Mouse (Mus musculus): ENCODE data around the gene Alg9.
"Not testable (repeated sequence)": the region's sequence is repeated elsewhere in the genome, so short reads cannot be mapped to it uniquely, and the experiment has no call there.

The Alg9 gene

DNA sequence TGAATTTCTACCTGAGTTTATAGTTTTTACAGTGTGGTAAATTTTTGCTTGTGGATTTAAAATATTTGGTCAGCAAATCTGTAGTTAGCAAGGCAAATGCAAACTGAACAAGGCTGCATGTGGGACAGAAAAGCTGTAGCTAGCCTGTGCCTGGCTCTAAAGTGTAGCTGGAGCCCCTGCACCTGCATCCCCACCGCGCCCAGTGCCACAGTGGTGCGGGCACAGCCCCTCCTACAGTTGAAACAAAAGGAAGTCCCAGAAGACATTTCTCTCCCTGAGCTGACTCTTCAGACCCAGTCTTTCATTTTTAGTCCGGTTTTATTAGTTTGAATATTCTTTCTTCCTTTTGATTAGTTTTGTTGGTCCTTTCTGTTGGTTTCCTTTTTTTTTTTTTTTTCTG, 40.8 kb downstream of the Alg9 start:
- in situ Hi-C loops (cut with MboI, MseI) = no loop called here

DNA sequence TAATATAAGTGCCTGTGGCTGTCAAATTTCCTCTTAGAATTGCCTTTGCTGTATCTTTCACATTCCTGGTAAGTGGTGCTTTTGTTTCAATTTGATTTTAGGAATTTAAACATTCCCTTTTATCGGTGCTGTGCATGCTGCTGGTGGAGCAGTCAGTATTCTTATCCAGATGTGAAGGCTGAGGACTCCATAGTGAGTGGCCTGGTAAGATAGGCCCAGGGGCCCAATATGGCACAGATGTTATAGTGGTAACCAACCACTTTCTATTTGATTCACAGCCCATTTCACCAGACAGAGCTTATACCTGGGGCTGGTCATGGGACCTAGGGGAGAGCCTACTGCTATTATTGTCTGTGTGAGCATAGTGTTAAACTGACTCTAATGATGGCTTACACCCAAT, 41.7 kb downstream of the Alg9 start:
- in situ Hi-C loops (cut with MboI, MseI) = no loop called here

DNA sequence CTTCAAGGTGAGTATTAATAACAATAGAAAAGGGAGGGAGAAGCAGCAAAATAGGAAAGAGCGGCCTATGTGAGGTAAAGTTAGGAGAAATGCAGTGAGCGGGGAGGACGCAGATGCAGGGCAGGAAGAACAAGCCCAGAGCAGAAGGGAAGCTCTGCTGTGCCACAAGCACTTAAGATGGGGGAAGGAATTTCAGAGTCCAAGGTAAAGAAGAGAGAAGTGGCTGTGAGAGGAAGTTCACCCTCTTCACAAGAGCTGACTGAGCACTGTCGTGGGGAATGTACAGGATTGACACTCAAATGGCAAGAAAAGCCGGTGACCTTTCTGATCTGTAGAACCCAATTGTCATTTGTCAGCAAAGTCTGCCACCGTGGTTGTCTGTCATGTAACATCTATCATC, 43.2 kb downstream of the Alg9 start:
- in situ Hi-C loops (cut with MboI, MseI) = no loop called here

DNA sequence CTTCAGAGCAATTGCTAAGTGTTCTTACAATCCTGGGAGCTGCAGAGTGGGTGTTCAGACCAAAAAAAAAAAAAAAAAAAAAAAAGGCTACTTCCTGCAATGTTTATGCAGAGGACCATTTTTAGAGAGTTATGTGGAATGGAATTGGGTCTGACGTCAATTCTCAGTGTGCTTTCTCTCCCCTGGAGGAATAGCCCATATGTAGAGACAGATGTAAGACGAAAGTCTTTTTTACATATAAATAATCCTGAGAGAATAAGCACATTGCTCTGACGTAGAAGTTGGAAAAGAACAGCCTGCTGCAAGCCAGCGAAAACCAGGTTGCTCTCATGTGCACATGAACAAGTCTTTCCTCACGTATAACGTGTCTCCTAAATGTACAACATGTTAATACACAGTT, 44.9 kb downstream of the Alg9 start:
- in situ Hi-C loops (cut with MboI, MseI) = no loop called here

DNA sequence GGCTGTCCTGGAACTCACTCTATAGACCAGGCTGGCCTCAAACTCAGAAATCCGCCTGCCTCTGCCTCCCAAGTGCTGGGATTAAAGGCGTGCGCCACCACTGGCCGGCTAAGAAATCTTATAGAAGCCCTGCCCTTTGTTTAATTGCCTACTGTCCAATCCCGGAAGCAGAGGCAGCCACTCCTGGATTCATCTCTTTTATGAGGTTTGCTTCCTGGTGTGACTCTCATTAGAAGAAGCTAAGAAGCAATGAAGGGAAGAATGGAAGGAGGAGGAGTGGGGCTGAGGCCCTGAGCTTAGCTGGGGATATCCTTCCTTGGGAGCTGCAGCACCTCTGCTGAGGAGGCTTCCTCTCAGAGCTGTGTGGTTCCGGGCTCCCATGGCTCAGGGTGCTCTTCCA, 46.8 kb downstream of the Alg9 start:
- in situ Hi-C loops (cut with MboI, MseI) = no loop called here

DNA sequence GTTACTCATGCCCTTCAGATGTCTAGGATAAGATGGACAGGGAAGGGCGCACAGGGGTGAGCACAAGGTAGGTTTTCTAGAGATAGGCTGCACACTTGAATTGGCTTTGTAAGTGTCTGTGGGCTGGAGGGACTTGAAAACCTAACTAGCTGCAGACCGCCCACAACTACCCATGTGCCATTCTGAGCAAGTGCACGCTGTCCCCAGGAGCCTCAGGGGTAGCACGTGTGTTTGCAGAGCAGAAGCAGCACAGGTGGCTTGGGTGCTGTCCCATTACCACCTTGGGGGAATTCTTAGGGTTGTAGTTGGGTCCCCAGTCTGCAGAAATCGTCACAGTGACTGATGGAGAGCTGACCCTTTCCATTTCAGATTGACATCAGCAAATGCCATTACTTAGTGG, 47.4 kb downstream of the Alg9 start:
- in situ Hi-C loops (cut with MboI, MseI) = no loop called here

DNA sequence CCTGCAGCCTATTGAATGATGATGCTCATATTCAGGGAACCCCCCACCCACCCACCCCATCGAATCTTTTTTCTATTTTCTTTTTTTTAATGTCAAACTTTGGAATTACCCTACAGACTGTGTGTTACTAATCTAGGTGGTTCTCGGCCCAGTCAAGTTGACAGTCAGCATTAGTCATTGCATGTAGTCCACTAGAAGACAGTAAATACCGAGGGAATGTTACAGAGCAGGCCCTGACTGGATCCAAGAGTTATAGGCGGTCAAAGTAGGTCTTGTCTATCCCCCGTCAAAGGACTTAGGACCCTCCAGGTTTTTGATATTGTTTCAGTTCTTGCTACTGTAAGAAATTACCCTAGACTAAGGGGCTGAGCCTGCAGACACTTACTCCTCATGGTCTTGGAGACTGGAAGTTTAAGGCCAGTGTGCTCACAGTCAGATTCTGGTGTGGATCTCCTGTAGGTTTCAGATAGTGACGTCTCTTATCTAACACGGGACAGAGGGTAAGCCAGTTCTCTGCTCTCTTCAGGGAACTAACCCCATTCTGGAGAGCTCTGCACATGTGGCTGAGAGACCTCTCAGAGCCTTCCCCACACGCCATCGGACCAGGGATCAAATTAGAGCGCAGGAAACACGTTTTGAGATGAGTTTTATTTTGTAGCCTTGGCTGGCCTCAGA, 49.1 kb downstream of the Alg9 start:
- in situ Hi-C loops (cut with MboI, MseI) = no loop called here

DNA sequence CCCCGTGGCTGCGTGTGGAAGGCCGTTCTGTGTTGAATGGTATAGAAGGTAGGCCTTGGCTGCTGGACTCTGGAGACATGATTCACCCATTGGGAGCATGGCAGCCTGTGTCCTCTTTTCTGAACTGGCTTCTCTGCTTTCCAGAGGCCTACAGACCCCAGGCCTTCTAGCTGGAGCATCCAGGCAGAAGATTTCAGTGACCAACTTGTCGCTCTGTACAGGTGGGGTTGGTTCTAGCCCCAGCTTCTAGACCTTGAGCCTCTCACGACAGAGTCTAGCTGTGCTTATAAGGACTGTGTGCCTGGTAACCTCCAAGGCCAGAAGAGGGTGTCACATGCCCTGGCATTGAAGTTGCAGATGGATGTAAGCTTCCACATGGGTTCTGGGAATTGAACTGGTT, 56.7 kb downstream of the Alg9 start:
- in situ Hi-C loops (cut with MboI, MseI) = no loop called here

DNA sequence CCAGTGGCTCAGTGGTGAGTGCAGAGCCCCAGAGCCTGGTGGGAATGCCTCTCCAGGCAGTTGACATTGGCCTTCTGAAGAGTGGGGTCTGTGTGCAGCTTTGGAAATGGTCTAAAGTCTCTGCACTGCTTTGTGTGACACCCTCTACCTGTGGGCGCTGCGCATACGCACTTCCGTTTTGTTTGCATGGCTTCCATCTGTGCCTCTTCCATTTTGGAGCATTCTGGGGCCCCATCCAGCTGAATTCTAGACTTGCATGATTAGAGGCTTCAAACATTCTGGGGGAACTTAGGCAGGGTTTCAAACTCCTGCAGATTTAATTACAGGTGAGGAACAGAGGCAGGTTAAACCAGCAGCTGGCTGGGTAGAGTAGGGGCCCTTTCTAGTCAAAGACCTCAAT, 57.3 kb downstream of the Alg9 start:
- in situ Hi-C loops (cut with MboI, MseI) = no loop called here

DNA sequence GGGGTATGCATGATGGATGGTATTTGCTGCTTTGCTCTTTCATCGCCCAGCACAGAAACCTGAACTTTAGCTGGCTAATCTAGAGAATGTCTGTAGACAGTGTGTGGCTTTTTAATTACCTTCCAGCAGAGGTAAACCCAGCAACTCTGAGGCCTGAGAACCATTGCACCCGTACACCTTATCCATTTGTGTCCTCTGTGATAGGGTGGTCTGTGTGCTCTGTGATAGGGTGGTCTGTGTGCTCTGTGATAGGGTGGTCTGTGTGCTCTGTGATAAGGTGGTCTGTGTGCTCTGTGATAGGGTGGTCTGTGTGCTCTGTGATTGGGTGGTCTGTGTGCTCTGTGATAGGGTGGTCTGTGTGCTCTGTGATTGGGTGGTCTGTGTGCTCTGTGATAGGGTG, 57.8 kb downstream of the Alg9 start:
- in situ Hi-C loops (cut with MboI, MseI) = not testable (repeated sequence)

DNA sequence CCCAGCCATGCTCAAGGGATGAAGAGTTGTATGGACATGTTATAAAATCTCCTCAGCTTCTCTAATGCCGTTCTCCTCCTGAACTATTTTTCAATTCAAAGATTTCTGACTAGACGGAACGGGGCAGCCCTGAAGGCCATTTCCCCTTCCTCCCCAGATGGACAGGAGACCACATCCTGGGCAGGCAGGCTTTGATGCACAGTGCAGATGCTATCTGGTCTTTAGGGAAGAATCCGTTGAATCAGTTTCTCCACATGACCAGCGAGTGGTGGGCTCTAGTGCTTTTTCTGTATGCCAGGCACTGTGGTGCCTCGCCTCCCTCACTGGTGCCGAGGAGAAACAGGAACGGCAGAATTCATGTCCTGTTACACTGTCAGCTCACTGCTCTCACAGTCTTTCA, 59.0 kb downstream of the Alg9 start:
- in situ Hi-C loops (cut with MboI, MseI) = no loop called here

DNA sequence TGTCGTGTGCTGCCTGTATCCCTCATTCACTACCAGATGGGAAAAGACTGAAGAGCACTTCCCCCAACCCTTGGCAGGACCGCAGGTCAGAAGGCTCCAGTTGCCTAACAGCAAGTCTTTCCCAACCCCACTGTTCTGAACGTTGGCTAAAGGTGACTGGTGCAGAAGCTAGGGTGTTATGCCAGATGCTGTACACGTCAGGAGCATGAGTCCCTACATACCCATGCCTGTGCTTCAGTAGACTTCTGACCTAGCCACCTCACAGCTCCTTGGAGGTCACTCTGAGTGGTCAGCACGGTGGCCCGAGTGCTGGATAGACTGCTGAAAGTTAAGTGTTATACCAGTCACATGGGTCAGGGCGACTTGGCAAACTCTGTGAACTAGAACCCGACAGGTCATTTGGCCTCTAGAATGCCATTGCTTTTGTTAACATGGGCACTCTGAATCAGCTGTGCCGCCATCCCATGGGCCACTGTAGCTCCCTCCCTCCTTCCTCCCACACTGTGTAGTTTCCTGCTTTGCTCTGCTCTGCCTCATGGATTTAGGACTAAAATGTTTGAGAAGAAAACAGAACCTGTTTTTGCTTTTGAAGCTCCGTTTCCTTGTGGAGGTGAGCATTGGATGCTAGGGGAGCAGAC, 60.4 kb downstream of the Alg9 start:
- in situ Hi-C loops (cut with MboI, MseI) = no loop called here

DNA sequence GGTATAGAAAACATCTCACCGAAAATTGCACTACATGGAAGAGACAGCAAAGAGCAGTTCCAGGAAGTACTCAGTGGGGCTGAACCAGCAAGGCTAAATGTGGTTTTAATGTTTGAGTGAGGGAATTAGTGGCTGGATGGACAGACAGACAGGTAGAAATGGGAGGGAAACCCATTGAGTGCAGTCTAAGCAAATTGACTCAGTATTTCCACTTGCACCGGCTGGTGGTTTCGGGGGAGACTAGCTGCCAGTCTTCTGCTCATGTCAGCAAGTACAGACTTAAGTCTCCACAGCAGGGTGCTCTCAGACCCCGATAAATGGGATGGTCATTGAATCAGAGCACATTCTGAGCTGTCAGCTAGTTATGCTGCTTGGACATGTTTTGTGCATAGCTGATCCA, 61.3 kb downstream of the Alg9 start:
- in situ Hi-C loops (cut with MboI, MseI) = no loop called here

DNA sequence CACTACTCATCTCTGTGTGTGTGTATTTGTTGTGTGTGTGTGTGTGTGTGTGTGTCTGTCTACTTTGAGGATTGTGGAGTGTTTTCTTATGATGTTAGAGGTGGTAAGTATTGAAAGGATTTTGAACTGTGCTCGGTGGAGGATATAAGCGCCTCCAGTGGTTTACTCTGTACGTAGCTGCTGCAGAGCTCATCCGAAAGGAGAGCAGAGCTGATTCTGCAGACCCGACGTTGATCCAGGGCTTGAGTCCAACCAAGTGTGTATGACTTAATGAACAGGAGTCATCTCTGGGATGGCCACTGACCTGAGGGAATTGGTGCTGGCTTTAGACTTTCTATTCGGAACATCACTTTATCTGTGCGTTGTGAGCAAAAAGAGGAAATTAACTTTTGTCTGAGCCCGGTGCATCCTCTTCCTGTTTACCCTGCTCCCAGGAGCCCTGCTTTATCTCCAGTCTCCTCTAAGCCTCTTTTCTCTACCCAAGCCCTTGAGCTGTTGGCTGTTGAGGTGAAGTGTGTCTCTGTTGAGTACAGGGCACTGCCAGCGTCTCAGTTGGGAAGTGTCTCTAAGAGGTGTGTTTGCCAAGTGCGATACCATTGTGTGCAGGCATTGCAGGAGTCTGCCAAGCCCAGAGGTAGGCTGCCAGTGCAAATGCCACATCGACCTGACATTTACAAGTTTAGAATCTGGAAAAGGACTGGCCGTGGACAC, 66.4 kb downstream of the Alg9 start:
- in situ Hi-C loops (cut with MboI, MseI) = no loop called here

DNA sequence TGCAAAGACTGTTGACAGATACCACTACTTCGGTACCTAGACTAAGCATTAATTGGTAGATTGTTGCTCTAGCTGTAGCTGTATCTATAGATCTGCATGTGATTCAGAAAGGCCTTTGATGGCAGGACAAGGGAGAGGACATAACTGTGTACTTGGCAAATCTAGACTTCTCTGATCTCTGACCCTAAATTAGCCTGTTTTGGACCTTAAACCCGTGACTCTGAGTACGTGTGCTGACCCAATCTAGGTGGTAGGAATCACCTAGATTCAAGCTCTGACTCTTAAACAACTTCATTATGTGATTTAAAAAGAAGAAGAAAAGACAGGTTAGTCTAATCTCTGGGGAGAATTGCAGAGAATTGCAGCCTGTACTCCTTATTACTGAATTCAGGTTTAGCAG, 70.3 kb downstream of the Alg9 start, which contains the start of gene Ppp2r1b:
Gene Ppp2r1b, plus strand, starts transcription at position 221 of the 400 bp plus-strand sequence.
- in situ Hi-C loops (cut with MboI, MseI) = no loop called here

DNA sequence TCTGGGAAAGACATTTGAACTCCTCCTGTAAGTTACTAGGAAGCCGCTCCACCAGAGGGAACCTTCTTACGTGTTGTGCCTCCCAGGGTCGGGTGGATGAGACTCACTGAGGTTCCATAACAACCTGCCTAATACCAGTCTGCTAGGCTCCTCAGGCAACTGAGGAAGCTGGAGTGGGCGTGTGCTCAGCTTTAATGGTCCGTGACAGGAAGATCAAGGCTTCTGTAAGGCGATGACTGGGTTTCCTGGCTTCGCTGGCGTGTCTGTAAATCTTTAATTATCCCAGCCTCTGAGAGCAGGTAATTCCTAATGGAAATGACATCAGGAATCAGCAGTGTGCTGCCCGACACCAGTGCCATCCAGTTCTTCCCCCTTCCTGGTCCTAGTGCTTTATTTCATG, 70.7 kb downstream of the Alg9 start:
- in situ Hi-C loops (cut with MboI, MseI) = no loop called here

DNA sequence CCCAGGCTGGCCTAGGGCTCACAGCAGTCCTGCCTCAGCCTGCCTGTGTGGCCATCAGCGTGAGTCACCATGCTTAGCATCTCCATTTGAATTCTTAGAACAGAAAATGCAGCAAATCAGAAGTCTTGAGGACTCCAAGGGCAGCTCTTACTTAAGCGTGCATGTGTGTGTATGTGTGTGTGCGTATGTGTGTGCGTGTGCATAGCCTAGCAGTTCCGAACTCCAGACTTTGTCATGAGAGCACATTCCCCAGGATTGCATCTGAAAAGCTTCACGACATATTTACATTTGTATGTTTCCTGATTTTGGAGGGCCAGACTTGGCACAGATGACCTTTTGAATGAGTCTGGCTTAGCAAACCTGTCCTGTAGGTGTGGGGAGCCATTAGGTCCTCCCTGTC, 72.3 kb downstream of the Alg9 start:
- in situ Hi-C loops (cut with MboI, MseI) = no loop called here

DNA sequence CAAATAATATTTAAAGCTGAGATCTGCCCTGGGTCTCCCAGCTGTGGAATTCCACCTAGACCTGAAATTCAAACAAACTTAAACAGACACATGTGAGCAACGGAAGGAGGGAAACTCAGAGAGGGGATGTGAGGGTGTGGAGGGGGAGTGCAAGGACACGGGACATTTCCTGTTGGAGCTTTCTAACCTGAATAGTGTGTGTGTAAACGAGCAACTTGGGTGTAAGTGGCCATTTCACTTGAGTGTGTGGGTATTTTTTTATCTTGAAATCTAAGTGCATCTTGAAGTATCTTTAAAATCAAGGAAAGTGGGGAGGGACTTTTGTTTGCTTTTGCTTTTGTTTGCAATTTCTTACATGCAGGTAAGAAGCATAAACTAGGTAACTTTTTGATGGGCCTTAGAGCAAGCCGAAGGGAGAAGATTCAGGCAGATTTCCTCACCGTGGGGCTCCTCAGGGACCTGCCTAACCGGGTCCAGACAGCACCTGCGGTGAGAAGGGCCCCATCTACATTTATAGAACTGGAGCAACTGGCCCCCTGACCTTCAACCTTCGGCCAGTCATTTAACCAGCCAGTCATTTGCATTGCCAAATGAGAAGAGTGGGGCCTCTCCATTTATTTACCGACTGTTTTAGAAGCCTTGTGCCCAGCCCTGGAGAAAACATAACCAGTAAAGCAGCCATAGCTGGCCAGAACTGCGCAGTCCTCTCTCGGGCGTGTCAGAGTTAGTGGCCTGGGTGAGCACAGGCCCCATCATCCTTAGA, 73.0 kb downstream of the Alg9 start:
- in situ Hi-C loops (cut with MboI, MseI) = no loop called here

DNA sequence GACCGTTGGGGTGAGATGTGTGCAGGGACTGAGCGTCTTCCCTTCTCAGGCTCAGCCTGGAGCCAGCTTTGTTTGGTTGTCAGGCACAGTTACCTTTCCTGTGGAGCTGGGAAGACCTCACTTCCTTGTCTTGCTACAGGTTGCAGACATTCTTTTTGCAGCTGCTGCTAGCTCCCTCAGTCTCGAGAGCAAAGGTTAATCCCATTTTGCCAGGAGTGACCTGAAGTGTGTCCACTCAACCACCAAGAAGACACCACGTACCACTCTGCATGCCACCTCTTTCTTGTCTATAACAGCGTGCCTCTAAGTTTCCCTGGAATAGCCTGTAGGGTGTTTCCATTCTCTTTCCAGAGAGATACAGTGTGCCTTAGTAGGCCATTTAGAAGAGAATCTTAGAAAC, 74.0 kb downstream of the Alg9 start:
- in situ Hi-C loops (cut with MboI, MseI) = no loop called here

DNA sequence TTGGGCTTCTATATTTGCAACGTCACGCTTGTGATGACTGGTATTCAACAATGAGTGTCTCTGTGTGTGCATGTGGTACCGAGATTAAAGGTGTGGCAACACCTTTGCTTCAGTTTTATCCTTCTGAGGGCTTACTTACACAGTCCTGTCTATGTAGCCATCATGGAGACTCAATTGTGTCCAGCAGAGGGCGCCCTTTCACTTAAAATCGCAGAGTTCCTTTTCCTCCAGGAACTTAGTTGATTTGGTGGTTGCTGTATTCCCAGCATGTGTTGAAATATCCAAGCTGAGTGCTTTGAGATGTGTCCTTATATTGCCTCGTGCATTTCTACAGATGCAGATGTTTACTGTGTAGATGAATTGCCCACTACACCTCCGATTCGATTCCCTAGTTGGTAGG, 74.4 kb downstream of the Alg9 start:
- in situ Hi-C loops (cut with MboI, MseI) = no loop called here

DNA sequence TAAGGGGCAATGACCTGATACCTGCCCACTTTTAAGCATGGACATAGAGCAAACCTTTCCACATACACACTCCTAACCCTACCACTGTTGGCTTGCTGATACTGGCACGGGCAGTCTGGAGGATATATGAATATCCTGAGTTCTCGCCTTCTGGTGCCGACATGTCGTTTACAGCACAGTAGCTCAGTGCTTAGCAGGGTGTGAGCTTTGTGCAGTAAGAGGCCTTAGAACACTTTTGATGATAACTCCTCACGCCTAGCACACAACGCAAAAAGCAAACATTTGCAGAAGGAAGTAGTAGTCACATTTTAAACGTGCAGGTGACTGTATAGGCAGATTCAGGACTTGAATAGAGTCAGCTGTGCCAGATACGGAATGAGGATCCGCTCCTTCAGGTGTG, 74.9 kb downstream of the Alg9 start:
- in situ Hi-C loops (cut with MboI, MseI) = loop anchor here (5.0 kb wide), 3 partner anchors 37 to 308 kb away; no protein-coding TSS in a partner anchor

DNA sequence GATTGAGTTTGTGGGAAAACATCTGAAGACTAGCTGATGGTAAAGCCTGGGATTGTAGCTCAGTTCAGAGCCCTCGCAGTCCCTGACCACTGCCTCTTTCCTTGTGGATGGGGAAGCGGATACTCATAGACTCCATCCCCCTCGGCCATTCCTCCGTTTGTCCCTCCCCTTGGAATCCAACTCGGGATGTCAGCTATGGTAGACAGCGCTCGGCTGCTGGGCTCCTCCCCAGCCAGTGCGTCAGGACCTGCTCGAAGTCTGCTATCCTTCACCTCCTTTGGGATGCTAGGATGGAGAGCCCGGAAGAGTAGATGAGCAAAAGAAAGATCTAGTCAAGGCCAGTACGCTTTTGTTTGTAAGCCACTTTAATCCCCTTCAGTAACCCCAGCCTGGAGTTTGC, 75.5 kb downstream of the Alg9 start:
- in situ Hi-C loops (cut with MboI, MseI) = loop anchor here (5.0 kb wide), 3 partner anchors 38 to 307 kb away; no protein-coding TSS in a partner anchor

Measured in regulatory T cell (primary cell).